Mouse (Mus musculus) cerebellum, adult 2 months (tissue): ENCODE results near the gene Mrps25.

Experiments used
- CTCF ChIP-seq: fragments of 200-500 bp; IDR thresholded peaks from 2 replicates; pipeline ENCODE4 v1.5.1; 2011; ENCODE audit warnings: low read depth, mild to moderate bottlenecking, control low read depth, low read length, moderate library complexity, borderline replicate concordance; ENCODE audit not compliant: insufficient read depth
- POLR2A ChIP-seq: fragments of 200-500 bp; IDR thresholded peaks from 2 replicates; pipeline ENCODE4 v1.6.1; 2011; ENCODE audit warnings: low read length, control low read depth, borderline replicate concordance; ENCODE audit not compliant: insufficient read depth

- TF ChIP-seq POLR2A (no peak), CTCF (no peak)
These were observed 38.2 kb upstream of the Mrps25 start for GRCm38 (mm10) chr6:92222021-92222420.
